Mouse (Mus musculus) gastrocnemius, postnatal 36 days (tissue): Measurements from ENCODE around the gene Fam3b. TPM values are rescaled to one million over a fixed set of nuclear protein-coding genes. Genes with fewer than 3 reads are reported as not detected.
A peak's percentile ranks its signal among the peaks of the same experiment; 100 is the strongest.

Source experiments
- DNase-seq, 2 experiments: peaks; one replicate each; pipeline ENCODE4 v3.0.0; 2022
- intact Hi-C: fragments of 180-260 bp; cut with DNase I; formaldehyde crosslinking; loops from one replicate; pipeline ENCODE4 v1.15.1; 2025
- long read RNA-seq, 2 experiments: library from polyadenylated mRNA; stranded (forward); transcript quantifications; one replicate each; pipeline ENCODE4 v2.0.0; 2021
- total RNA-seq, 2 experiments: library from RNA; stranded (reverse); gene quantifications; 2 replicates each; pipeline ENCODE4 v1.2.3; 2021

Fam3b gene
- total RNA-seq: not detected
- long read RNA-seq, experiment 1: 0 reads
- long read RNA-seq, experiment 2: 0 reads

DNA sequence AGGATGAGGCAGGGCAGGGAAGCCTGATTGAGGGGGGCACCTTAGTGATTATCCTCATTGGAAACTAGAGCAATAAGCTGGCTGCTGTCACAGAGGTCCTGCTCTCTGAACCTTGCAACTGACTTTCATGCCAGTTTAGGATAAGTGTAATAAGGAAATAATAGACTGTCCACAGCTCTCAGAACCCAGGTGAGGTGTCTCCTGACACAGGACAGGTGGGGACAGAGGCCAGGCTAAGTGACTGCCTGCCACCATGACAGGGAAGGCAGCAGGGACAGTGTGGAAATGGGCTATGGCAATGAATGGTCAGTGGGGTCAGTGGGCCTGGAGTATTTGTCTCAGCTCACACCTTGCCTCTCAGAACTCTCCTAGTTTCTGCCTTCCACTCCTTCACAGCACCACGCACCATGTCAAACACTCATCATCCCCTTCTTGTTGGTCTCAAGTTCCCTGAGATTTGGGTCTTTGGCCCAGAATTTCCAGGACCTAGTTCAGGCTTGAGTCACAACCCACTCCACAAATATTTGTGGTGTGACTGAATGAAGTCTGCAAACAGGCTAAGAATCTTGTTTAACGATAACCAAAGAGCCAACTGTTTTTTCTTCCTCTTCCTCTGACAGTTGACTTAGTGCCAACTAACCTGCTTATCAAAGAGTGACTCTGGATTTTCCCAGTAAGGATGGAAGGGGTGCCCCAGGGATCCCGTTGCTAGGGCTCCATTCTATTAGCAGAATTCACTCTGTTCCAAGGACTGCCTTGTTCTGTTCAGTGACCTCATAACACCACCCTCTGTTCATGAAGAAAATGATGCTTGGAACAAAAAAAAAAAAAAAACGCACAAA lies at the start of gene Fam3b:
Gene Fam3b, minus strand, starts transcription at position 718 of the 842 bp plus-strand sequence.
- intact Hi-C loops: no loop called here
- DNase-seq: no peak

DNA sequence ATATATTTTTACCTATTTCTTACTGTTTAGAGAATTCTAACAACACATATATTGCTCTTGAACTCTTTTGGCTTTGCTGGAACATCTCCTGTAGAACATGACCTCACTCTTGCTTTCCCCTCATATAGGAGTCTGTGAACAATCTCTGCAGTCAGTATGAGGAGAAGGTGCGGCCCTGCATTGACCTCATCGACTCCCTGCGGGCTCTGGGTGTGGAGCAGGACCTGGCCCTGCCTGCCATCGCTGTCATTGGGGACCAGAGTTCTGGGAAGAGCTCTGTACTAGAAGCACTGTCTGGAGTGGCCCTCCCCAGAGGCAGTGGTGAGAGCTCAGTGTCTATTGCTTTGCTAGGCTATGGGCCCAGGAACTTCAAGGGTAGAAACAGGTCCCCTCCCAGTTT lies 29.7 kb upstream of the Fam3b start:
- DNase-seq: no peak
- intact Hi-C loops: no loop called here

DNA sequence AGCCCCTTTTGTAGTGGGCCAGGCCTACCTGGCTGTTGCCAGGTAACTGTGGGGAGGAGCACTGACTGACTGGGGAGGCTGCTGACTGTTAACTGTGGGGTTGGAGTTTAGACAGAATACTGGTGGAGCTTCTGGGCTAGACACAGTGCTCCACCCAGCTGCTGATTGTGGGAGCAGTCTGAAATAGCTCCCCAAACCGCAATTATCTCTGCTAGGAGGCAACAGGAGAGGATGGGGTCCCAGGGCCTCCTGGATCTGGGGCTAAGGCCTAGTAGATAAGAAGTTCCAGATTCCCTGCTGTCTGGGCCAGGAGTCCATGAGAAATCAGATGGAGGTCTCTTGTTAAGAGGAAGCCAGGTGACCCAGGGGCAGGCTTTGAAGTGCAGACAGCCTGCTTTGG lies 22.2 kb upstream of the Fam3b start:
- no peak for DNase-seq
- intact Hi-C loops: no loop called here

DNA sequence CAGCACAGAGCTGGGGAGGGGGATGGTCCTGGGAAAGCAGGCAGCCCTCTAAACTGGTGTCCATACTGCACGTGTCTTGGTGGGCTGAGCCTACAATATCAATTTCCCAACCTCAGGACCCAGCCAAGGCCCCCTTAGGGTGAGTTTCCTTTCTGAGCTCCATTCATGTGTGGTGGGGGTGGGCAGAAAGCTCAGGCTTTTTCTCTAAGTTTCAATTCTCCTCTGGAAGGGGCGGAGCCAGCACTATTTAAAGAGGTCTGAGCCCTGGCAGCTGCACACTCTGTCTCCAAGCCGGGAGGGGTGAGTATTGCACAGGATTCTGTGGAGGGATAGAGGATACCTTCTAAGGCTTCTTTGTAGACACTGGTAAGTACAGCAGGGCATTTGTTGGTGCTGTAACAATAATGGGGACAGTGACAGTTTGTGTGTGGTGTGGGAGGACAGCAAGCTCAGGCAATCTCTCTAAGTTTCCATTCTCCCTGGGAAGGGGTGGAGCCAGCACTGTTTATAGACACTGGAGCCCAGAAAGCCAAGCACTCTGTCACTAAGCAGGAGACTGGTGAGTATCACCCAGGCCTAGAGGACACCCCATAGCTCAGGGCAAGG lies 21.3 kb upstream of the Fam3b start:
- DNase-seq: peak; percentile 45 to 53
- intact Hi-C loops: no loop called here

DNA sequence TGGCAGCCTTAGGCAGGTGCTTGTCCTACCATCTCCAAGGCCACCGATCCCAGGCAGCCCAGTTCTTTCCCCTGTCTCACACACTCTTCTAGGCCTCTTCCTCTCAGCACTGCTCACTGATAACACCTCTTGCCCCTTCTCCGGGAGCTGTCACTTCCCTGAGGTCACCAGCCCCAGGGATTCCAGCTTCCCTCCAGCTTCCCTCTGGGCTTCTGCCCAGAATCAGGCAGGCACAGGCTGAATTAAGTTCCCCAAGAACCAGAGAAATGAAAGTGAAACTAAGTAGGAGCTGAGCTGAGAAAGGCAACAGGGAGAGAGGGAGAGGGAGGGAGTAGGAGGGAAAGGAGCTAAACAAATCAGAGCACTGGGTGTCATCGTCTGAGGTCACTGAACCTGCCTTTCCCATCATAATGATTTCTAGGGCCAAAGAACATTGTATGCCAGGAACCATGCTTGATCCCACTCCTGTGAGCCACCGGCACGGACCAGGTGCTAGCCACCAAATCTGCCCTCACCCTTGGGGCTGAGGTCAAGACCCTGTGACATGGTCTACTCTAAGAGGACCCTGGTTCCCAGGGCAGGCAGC lies 20.4 kb upstream of the Fam3b start:
- DNase-seq: peak in 1 of 2 experiments; percentile 44
- intact Hi-C loops: no loop called here

DNA sequence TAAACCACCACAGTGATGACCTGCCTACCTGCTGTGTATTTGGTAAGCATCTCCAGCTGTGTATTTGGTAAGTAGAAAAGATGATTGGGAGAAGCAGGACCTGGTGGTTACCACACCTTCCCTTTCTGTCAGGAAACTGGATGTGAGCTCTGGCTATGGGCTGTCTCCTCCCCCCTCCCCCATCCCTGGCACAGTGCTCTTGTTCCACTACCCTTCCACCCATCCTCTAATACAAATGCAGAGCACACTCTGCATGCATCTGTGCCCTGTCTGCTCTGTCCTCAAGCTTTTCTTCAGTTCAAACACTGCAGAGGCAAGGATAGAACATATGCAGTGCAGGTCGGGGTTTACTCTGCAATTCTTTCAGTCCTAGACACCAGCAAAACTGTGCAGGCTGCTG lies 19.8 kb upstream of the Fam3b start:
- DNase-seq: no peak
- intact Hi-C loops: no loop called here

DNA sequence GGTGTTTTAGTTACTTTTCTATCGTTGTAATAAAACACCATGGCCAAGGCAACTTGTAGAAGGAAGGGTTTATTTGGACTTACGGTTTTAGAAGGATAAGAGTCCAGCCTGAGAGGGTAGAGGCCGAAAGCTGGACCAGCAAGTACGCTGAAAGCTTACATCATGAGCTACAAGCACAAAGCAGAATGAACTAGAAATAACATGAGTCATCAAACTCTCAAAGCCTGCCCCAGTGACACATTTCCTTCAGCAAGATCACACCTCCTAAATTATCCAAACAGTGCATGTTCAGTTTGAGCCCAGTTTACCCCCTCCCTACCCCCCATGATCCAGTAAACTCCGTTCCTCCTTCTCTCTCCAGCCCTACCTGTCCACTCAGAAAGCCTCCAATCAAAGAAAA lies 19.1 kb upstream of the Fam3b start:
- DNase-seq: no peak
- intact Hi-C loops: no loop called here

DNA sequence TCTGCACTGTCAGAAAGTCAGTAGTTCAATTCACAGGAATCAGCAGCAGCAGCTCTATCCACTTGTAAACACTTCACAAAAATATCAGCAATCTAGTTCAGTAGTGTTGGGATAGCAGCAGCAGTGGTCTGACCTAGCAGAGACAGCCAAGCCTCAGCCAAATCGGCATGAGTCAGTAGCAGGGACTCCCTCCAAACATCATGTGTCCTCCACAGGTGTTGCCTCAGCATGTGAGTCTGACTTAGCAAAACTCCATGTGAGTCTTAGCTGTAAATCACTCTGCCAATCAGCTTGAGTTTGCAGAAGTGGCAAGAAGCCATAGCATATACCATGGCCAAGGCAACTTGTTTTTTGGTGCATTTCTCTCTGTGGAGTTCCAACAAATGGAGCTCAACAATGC lies 18.5 kb upstream of the Fam3b start:
- DNase-seq: no peak
- intact Hi-C loops: no loop called here

DNA sequence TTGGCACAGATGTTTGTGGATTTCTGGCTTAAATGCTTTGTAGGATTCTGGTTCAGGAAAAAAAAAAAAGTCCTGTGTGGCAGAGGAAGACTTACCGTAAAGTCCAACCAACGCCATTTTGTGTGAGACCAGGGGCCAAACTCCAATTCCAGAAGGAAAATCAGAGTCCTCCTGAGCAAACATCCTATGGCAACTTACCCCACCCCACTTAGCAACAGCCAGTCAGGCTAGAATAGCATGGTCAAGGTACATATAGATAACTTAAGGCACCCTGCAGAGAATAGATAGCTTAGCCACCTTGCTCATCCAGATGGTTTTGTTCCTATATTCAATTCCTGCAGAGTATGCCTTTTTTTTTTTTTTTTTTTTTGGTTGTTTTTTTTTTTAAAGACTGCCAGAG lies 14.6 kb upstream of the Fam3b start:
- intact Hi-C loops: no loop called here
- DNase-seq: no peak

DNA sequence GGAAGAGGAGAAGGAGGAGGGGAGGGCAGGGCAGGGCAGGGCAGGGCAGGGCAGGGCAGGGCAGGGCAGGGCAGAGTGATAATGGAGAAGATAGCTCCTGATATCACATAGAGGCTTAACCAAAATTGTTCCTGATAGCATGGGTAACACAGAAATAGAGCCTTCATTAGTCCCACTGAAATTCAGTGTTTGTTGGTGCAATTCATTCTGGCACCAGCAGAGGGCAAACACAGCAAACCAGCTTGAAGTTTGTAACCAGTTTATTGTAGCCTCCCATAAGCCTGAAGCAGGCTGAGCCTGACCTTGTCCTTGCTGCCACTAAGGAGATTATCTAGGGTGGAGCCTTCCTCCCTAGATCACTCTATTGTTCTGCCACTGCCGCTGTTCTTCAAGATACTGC lies 8.4 kb upstream of the Fam3b start:
- intact Hi-C loops: loop anchor here (2.0 kb wide), 1 partner anchor 74 kb away; no protein-coding TSS in a partner anchor
- peak in 1 of 2 experiments; percentile 21 for DNase-seq

DNA sequence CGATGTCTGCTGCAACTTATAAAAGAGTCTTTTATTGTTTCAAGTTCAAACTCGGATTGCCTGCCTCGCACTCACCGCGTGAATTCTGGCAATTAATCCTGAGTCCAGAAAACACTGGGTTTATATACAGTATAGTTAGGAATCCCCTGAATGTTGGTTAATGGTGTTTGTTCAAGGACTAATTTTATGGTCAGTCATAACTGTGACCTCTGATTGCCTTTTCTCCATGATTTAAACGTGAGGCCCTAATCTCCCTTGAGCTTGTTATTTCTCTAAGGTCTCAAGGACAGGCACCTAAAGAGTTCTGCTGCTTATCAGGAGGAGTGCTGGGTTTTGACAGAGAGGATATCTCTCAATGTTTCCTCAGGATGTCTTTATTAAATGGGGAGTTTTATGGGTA lies 7.4 kb upstream of the Fam3b start:
- intact Hi-C loops: loop anchor here (2.0 kb wide), 1 partner anchor 75 kb away; no protein-coding TSS in a partner anchor
- DNase-seq: no peak

DNA sequence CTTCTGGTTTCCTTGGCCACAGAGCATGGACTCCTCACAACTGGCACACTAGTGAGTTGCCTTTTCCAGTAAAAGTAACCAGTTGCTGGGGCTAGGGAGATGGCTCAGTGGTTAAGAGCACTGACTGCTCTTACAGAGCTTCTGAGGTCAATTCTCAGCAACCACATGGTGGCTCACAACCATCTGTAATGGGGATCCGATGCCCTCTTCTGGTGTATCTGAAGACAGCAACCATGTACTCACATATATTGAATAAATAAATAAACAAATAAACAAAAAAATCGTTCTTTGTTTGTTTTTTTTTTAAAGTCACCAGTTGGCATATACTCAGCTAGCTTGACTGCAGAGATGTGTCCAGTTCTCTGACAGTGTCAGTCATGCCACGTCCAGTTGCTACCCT lies 1.7 kb upstream of the Fam3b start:
- intact Hi-C loops: no loop called here

DNA sequence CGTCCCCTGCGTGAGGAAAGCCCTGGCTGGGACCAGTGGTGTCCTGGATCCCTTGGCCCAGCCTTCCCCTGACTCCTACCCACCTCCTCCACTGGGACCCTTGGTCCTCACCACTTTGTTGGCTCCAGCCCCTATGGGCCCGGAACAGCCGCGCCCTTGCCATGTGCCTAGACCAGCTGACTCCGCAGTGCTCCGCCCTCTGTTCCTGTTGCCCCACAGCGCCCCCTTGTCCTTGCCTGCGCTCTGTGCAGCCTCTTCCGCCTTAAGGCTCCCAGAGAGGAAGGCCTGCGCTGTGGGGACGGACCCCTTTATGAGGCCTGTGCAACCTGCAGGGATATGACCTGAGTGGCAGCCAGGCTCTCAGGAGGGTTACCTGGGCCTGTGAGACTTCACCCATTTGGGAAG lies 2.3 kb downstream of the Fam3b start:
- DNase-seq: no peak
- intact Hi-C loops: no loop called here

More for the DNA sequence above, 1.7 kb upstream of the Fam3b start:
- DNase-seq: no peak

DNA sequence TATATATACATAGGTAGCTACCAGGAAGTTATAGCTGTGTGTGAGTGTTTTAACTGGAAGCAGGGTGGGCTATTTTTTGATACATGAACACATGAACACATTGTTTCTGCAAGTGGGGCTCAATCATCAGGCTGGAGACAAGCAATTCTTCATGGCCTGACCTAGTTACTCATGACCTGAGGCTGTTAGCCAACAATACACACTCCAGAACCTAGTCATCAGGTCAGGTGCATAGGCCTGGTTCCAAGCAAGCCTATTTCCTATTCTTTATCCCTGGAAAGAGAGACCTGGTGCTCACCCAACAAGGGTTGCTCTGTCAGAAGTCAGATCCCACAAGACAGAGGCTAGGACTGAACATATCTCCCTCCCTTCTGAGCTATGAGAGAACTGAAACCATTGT lies 3.1 kb downstream of the Fam3b start:
- no peak for DNase-seq
- intact Hi-C loops: no loop called here

DNA sequence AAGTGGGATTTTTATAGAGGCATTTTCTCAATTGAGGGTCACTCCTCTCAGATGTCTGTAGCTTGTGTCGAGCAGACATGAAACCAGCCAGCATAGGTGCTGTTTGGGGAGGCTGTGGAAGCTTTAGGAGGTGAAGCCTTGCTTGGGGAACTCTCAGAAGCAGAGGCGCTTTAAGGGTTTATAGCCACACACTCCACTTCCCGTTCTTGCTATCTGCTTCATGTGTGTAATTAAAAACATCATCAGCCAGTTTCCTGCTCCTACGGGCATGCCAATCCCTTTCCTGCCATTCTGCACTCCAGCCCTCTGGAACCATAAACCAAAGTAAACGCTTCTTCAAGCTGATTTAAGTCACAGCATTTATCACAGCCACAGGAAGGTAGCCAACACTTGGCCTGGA lies 3.8 kb downstream of the Fam3b start:
- no peak for DNase-seq
- intact Hi-C loops: no loop called here

DNA sequence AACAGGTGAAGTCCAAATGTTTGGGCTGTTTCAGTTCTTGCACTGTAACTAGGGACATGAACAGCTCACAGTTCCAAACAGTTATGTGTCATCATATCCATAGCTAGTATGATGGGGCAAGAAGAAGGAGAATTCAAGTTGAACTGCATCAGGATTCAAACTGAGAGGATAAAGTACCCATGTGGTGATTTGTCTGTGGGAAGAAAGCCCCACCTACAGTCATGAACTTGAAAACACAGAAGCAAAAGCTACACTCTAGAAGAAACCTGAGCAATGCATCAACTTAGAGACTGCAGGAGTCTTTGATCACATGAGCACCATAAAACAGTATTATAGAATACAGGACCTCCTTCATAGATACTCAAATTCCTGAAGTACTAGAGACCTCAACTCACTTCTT lies 6.8 kb downstream of the Fam3b start:
- intact Hi-C loops: no loop called here
- no peak for DNase-seq

DNA sequence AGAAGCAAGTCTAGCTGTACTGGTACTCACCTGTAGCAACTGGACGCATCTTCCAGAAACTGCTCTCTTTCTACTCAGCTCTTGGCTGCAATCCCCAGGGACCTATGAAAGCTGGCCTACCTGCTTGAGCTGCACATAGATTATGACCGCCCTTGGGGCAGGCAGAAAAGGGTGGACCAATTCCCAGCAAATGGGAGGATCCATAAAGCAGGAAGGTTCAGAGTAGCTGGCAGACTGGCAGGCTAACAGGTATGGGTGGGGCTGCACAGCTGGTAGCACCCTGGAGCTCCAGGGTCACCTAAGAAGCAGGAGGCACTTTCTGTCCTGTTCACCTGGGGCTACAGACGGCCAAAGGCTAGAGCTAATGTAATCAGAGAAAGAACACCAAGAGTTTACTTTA lies 9.8 kb downstream of the Fam3b start:
- intact Hi-C loops: no loop called here
- DNase-seq: no peak

DNA sequence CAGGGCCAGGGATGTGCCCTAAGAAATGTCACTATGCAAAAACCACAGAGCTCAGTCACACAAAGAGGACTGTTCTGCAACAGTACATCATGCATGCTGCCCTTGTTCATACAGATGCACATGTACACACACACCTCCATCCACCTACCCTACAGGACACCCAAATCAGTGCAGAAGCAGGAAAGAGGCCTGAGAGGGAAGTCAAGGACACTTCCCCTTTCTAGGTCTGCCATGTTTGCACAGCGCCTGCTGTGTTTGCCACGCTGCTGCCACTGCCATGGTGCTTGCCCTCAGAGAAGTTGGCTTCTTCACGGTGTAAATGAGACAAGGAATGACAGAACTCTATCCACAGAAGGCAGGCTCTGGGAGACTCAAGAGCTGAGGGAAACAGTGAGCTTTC lies 10.8 kb downstream of the Fam3b start:
- no peak for DNase-seq
- intact Hi-C loops: no loop called here

DNA sequence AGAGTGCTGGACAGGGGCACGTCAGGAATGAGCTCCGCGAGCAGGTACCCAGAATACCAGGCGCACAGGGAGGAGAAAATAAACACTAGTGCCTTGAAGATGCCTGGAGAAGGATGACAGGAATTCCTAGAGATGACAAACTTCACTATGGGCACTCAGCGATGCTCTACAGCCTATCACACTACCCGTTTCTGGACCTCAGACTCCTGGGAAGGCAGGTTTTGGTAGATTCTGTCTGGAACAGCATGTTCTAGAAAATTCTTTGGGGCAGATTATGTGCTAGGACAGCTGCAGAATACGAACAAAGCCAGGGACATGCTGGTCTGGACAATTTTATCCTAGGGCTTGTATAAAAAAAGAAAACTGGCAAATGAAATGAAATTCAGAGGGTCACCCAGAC lies 13.7 kb downstream of the Fam3b start:
- intact Hi-C loops: no loop called here
- DNase-seq: no peak

DNA sequence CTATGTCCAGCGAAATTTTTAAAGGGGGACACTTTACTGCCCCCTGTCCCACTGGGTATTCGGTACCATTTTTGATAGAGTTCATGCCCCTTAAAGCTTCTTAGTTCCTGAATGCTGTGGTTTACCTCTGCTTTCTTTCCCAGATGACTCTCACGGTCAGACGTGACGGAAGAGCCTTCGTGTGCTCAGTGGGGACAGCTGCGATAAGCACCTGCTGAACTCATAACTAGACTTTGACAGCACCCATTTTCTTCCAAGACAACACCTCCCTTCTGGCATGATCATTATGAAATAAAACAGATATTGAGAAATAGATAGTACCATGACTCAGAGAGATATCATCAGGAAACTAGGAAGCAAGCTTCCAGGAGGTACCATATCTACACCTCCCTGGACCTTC lies 15.2 kb downstream of the Fam3b start:
- no peak for DNase-seq
- intact Hi-C loops: no loop called here

DNA sequence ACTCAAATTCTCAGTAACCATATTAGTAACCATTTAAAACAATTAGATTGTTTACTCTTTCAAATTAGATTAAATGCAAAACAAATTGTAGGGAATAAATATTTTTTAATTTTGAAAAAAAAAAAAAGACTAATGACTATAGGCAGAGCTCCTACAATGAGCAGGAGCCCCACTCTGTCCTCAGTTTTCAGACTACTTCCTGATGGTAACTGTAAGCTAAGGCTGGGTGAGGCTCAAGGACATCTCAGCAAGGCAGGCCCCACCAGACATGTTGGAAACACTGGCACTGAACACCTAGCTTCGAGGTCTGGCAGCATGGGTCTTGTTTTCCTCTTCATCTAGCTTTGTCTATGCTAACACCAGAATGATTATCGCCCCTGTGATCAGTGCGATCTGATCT lies 16.5 kb downstream of the Fam3b start:
- DNase-seq: no peak
- intact Hi-C loops: no loop called here

DNA sequence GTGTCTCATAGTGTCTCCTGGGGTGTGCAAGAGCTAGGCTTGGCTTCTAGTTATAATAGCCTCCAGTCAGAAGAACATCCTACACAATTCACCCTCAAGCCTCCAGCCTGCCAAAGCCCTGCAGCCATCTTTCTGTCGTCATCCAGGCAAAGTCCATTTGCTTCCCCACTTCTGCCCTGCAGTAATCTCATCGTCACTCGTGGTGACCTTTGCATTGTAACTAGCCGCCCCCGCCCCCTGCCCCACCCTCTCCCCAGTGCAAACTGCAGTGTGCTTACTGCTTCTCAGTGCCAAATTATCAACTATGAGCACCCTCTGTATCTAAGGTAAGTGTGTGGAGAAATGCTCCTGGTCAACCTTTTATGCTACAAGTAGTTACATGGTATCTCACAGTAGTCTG lies 16.9 kb downstream of the Fam3b start:
- DNase-seq: no peak
- intact Hi-C loops: no loop called here
